Mouse (Mus musculus) olfactory bulb, adult 2 months (tissue): ENCODE measurements around the gene Mif.

Experiments
- CTCF ChIP-seq: fragments of 200-500 bp; IDR thresholded peaks from 2 replicates; pipeline ENCODE4 v1.5.1; 2012; ENCODE audit warnings: low read depth, mild to moderate bottlenecking, low read length, moderate library complexity; ENCODE audit not compliant: insufficient read depth
- POLR2A ChIP-seq: fragments of 200-500 bp; IDR thresholded peaks from 2 replicates; pipeline ENCODE4 v1.6.1; 2012; ENCODE audit warnings: mild to moderate bottlenecking, low read depth, low read length, moderate library complexity; ENCODE audit not compliant: insufficient read depth

DNA sequence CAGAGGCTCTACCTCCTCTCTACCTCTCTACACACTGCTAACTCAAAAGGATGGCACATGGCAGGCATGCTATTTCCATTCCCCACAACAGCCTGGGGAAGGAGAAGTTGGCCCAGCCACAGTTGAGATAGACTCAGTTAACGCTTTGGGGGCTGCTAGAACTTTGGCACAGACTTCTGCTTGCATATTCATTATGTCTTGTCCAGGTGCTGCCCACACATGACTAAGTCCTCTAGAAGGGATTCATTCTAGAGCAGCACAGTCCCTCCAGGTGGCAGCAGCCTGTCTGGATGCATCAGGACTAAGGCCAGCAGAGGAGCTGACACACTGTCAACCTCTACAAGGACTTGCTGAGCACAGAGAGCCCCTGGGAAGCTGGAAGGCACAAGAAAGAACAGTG lies 36.2 kb upstream of the Mif start:
- TF ChIP-seq POLR2A (no peak), CTCF (no peak)
